Mouse (Mus musculus): Measurements from ENCODE around the gene Epn2.
A peak's percentile ranks its signal among the peaks of the same experiment; 100 is the strongest.

Gene Epn2

DNA sequence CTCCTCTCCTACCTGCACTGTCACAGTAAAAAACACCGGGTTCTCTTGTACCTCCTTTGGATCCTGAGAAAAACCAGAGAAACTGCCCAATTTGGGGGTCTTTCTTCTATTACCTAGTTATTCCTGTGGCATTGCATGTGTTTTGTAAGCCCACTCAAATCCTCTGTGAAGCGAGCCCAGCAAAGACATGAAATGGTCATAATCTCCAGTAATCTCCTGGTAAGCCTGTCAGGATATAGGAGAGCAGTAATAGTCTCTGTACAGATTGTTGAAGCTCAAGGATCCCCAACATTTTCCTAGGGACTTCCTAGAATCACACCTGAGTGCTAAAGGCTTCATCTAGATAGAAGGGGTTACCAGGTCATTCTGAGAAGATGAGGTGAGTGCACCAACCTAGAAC lies 38.4 kb downstream of the Epn2 start:
- DNase-seq (ENCODE audit: low read depth in 1 of 2, low spot score in 2 of 2) = no peak

DNA sequence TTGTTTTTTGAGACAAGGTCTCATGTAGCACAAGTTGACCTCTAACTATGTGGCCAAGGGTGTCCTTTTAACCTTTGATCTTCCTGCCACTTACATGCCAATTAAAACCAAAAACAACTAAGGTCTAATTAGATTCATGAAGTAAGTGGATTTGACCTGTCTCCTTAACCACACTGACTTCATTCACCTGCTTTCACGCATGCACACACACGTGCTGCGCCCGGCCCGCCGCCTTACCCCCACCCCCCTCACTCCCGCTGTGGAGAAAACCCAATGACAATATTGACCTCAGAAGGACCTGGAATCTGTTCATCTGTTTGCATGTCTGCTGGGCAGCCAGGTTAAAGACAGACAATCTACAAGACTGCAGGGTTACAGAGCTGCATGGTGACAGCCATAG lies 38.8 kb downstream of the Epn2 start:
- no peak for DNase-seq (ENCODE audit: low read depth in 1 of 2, low spot score in 2 of 2)

DNA sequence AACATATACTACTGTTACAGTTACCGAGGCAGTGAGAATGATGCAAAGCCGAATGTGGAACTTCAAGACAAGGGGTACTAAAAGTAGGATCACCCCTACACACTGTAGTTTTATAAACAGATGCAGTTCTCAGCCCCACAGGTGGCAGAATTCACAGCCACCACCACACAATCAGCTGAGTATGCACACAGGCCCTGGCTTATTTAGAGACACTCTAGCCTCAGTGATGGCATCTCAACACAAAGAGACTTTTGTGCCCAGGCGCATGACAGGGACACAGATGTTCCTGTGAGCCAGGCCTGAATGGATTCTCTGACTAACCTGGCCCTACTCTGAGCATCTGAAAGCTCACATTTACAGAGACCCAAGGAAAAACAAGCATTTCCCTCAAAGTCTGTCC lies 42.1 kb downstream of the Epn2 start:
- DNase-seq (ENCODE audit: low read depth in 1 of 2, low spot score in 2 of 2) = no peak

DNA sequence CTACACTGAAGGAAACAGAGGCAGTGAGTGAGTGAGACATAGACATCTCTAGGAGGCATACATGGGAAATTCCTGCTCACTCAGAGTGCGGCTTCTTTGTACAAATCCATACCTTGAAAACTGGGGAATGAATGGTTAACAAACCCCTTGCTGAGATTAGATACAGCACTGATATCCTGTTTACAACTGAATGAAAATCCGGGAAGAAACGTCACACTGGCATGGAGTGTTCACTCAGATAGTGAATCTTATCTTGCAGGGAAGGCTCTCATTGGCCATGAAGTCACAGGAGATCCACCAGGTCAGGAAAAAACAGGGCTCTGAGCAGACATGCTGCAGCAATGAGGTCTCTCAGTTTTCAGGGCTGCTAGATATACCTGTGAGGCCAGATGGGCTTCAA lies 42.5 kb downstream of the Epn2 start:
- no peak for DNase-seq (ENCODE audit: low read depth in 1 of 2, low spot score in 2 of 2)

DNA sequence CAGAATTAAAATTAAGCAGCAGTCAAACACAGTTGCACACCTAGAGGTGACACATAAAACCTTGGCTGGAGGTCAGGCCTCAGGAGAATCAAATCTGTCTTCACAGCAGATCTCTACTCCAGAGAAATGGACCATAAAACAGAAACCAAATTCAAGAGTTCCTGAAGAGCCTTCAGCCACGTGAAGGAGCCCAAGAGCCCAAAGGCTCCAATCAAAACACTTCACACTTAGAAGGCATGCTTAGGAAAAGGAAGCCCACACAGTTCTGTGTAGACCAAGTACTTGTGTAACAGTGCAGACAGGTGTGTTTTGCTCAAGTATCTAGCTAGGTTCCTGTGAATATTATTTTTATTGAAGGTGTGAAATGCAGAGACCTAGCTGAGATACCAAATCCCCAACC lies 44.0 kb downstream of the Epn2 start:
- DNase-seq (ENCODE audit: low read depth in 1 of 2, low spot score in 2 of 2) = no peak

DNA sequence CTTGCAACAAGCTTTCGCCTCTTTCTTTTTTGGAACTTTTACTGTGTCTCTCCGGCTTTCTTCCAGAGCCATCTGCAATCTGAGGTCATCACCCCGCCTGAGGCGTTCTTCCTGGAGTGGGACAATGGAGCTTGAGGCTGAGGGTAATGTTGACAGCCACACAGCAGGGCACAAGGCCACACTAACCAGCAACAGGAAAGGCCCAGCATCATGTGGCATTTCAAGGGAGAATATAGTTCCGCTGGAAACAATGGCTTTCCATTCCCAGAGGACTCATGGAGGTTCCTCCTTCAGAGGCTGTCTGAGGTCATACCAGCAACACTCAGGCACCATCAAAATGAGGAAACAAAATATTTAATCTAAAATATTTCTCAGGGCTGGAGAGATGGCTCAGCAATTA lies 45.9 kb downstream of the Epn2 start:
- DNase-seq (ENCODE audit: low read depth in 1 of 2, low spot score in 2 of 2) = no peak

DNA sequence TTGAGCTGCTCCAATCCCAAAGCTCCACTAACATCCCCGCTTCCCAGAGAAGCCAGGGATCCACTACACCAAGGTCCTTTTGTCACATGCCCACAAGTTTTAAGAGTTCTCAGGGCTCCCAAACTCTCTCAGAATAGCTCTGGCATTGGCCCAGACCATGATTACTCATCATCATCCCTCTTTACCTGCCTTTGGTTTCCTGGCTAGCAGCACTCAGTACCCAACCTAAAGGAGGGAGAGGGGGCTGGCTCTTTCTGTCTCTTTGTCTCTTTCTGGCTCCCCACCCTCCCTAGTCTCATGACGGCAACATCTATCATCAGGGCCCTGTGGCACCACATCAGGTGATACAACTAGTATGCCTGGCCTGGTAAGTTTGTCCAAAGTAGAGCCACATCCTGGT lies 46.7 kb downstream of the Epn2 start:
- no peak for DNase-seq (ENCODE audit: low read depth in 1 of 2, low spot score in 2 of 2)

DNA sequence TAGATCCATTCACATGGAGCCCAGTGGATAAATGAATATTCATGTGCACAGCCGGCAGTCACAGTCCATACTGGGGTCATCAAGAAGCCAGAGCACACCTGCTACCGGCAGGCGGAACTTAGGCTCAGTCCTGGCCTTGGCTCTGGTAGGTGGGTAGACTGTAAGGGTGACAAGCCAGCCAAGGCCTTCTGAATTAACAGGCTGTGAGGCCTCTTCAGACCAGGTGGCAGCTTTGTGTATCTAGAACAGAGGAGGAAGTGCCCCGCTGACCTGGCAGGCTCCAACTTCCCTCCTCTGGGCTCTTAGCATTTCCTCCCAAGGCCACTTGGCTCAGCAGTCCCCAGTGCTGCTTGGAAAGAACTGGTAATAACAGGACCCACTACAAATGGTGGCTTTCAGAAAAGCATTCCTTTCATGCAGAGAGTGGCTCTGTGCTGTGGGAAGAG lies 50.2 kb downstream of the Epn2 start:
- DNase-seq (ENCODE audit: low read depth in 1 of 2, low spot score in 2 of 2) = no peak

DNA sequence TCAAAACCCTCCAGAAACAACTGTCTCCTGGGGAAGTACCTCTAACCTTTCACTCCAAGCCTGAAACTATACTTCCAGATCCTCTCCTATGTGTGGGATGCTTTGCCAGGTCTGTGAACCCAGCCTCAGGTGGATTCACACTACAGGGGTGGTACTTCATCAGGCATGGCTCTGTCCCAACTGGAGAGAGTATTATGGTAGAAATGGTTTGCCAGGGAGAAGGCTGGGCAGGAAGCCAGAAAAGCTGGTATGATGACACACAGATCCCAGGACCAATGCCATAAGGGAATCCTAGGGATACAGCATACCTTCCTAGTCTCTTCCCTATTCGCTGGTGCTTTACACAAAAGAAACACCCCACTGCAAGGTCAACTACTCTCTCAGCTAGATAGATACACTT lies 52.6 kb downstream of the Epn2 start:
- DNase-seq (ENCODE audit: low read depth in 1 of 2, low spot score in 2 of 2) = no peak

DNA sequence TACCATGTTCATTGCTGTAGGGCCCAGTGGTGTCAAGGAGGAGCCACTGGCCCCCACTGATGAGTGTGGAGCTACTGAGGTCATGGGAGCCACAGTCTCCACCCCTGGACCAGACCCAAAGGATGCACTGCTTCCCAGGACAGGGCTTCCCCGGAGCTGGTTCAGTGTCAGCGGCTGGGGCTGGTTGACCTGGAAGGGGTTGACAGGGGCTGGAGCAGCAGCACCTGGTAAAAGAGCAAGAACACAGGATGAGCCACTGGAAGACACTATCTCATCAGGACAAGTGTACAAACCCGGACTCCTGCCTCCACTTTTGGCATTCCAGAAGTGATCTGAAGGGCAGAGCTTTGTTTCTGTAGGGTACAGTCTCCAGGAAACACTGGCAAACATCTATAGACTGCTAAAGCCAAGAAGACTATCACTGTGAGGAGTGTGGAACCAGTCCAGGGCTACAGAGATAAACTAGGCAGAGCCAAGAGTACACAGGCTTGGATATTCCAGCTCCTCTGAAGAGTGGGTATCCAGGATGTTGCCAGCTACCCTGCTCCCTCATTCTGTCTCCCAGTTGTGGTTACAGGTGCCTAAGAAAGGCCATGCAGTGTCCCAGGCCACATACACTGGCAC lies 59.9 kb downstream of the Epn2 start:
- DNase-seq (ENCODE audit: low read depth in 1 of 2, low spot score in 2 of 2) = no peak

DNA sequence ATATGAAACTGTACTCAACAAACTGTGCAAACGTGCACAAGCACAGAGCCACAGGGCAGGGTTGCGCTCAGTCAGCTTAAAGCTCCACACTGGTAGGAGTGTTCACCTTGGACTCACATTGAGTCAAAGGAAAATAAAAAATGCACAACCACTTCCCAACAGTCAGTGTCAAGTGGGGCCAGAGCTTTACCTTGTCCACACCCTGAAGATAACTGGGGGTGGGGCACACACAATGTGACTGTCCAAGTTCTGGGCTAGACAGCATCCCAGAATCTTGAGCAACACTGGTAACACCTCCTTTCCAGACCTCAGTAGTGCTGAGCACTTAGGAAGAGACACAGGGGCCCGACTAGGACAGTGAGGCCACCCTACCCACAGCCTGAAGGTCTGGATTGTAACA lies 60.6 kb downstream of the Epn2 start:
- no peak for DNase-seq (ENCODE audit: low read depth in 1 of 2, low spot score in 2 of 2)

DNA sequence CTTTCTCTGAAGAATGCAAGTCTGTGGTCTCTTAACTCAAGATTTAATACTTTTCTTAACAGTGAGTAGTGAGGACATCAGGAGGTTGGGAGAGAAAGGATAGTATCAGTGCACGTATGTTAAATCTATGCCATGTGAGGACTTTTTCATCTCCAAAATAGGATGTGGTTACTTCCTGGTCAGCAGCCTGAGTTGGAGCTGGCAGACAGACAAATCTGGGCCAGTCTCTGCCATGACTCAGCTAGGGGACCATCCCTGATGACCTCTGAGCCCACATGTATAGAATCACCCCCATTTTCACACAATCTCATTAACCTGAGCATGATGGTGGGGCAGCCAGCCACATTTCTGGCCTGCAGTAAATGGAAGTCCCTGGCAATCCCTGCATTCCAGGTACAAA lies 61.5 kb downstream of the Epn2 start:
- DNase-seq (ENCODE audit: low read depth in 1 of 2, low spot score in 2 of 2) = no peak

DNA sequence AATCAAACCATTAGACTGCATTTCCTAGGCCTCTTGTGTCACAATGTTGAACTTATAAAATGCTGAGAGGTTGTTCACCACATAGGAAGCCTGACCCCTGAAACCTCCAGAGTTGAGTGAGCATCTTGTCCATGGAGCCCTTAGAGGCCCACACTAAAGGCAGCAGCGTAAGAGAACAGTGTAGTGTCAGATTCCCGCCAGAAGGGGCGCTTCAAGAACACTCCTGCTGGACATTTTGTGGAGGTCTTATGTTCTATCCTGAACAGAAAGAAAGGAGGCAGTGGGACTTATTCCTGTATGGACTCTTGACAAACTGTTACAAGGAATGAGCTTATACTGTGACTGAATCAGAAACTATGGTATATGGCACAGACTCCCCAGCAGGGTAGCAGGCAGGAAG lies 64.5 kb downstream of the Epn2 start:
- DNase-seq (ENCODE audit: low read depth in 1 of 2, low spot score in 2 of 2) = no peak

DNA sequence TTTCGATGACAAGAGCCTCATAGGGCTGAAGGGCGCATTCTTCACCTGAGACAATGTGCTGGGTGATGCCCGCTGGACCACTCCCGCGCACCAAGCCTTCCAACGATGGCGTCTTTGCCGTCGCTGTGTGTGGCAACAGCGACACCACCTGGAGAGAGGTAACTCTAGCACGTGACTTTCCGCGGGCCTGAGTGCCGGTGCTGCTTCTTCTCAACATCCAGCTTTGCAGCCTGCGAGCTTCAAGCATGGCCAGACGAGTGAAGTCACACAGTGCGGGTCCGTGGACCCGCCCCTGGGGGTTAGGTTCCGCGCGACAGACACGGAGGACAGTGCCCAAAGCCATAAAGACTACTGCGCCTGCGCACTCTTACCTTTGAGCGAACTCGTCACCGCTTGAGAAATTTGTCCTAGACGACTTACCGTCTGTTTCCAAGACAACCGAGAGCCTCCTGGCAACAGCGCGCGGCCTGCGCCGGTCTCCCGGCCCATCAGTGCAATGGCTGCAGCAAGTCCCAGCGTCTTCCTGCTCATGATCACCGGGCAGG lies 74.7 kb downstream of the Epn2 start, which contains the start of gene B9d1:
B9d1 (plus strand) TSS at position 432 of the 545 bp plus-strand sequence.
- DNase-seq (ENCODE audit: low read depth in 1 of 2, low spot score in 2 of 2) = peak; percentile 76 to 91

DNA sequence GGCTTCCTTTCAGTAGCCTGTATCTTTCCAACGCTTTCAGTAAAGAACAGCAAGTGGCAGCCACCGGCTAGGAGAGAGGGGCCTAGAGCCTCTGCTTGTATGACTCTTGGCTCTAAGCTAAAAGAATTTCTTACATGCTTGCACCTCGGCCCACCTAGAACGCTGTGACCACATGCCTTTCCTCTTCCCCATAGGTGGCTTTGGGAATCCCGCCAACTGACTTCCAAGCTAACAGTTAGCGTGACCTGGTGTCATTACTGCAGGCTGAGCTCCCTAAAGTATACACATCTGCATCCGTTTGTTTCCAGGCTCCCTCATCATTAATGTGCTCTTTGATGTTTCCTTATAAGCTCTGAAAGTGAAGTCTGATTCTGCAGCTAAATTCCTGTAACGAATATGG lies 75.6 kb downstream of the Epn2 start:
- DNase-seq (ENCODE audit: low read depth in 1 of 2, low spot score in 2 of 2) = no peak

DNA sequence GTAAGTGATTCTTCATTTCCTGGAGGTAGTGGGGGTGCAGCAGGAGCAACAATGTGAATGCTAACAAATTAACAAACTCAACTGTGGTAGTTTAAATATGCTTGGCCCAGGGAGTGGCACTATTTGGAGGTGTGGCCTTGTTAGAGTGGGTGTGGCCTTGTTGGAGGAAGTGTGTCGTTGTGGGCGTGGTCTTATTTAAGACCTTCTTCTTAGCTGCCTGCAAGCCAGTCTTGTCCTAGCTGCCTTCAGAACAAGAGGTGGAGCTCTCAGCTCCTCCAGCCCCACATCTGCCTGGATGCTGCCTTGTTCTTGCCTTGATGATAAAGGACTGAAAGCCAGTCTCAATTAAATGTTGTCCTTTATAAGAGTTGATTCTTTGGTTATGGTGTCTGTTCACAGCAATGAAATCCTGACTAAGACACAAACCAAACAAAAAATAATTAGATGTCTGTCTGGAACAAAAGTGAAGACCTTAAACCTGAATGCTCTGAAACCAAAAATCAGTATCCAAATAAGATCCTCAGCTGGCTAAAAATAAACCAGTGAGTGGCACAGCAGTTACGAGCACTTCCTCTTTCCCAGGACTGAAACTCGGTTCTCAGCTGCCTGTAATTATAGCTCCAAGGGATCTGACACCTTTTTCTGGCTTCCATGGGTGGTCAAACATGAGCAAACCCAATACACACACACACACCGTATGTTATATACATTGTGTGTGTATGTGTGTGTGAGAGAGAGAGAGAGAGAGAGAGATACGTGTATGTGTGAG lies 80.6 kb downstream of the Epn2 start:
- DNase-seq (ENCODE audit: low read depth in 1 of 2, low spot score in 2 of 2) = peak in 1 of 2 experiments; percentile 21

DNA sequence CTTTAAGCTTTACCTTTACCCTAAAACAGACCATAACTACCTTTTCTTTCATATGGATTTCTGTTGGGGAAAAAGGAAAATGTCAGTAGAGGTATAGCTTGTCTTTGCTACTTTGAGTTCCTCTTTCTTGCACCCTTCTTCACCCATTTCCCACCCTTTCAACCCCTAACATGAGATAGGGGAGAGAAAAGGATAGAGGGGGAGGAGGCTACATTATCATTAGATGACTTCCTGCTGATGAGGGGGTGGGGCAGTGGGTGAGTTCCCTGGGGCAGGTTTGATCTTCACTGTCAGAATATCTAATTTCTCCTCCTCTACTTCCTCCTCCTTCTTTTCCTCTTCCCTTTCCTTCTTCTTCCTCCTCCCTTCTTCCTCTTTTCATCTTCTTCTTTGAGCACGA lies 82.0 kb downstream of the Epn2 start:
- DNase-seq (ENCODE audit: low read depth in 1 of 2, low spot score in 2 of 2) = no peak

DNA sequence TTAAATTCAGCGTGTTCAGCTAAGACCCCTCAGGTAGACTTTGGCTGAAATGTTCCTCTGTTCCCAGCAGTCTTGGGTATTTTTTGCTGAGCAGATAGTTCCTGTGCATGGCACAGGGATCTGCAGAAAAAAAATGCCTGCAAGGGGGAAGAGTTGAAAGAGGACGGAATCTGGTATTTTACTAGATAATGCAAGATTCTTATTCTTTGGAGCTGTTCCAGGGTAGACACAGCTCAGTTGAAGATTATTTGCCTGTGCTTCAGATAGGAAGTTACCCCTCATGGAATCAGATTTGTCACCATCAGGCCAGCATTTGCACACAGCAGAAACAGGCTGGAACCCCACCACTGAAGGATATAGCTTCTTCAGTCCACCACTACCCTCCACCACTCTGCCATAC lies 84.0 kb downstream of the Epn2 start:
- no peak for DNase-seq (ENCODE audit: low read depth in 1 of 2, low spot score in 2 of 2)

DNA sequence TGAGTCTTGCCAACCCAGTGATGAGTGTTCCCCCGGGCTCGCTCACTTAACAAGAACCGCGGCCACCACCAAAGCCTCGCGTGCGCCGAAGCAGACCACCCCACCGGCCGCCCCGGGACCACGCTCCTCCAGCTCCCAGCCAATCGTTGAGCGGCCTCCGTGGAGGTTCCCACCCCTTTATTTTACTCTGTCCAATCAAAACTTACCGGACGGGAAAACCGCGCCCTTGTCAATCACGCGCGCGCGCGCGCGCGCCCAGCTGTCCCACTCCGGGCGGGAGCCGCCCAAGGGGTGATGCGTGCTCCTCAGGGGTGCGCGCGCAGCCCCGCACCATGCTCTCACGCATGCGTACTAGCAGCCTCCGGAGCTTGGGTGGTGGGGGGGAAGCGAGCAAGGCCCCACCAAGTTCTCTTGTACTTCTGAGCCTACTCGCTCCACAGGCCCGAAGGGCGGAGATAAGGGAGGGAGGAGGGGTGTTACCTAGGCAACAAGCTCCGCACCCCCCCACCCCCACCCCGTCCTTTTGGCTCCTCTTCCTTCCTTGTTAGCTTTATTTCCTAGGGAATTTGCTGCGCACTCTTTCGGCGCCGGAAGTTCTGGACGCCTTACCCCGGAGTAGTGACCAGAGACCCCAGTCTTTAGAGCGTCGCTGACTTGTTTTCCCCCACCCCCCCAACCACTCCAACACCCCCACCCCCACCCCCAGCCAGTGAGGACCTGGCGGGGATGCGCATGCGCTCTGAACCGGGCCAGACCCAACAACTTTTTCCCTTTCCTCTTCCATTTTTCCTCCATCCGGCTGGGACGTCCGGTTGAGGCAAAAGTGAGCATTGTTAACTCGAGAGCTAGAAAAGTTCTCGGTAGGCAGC lies 85.1 kb downstream of the Epn2 start, which contains the start of gene Mapk7:
Mapk7 (minus strand) TSS at position 278 of the 869 bp plus-strand sequence.
- peak; percentile 89 to 90 for DNase-seq (ENCODE audit: low read depth in 1 of 2, low spot score in 2 of 2)

DNA sequence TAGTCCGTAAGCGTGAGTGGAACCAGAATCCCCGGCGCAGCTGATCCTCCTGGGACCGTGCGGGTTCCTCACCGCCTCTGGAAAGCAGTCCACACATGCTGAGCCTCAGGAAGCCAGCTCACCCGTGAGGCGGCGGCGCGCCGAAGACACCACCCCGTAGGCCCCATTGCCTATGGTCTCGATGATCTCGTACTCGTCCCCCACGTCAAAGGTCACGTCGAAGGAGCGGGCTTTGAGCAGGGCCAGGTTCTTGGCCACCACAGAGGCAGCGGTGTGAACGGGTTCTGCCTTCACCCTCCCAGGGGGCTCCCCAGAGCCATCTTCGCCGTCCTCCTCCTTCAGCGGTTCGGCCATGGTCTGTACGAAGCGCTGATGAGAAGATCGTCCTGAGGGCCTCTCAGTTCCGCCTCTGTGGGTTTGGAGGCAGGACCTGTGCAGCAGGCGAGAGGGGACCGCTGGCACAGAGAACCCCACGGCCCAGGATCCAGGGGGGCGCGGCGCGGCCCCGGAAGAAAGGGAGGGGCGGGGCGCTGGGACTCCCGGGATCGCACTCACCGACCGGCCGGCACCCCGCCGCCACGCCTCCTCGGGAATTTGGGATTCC lies 85.9 kb downstream of the Epn2 start:
- DNase-seq (ENCODE audit: low read depth in 1 of 2, low spot score in 2 of 2) = peak; percentile 16 to 47

DNA sequence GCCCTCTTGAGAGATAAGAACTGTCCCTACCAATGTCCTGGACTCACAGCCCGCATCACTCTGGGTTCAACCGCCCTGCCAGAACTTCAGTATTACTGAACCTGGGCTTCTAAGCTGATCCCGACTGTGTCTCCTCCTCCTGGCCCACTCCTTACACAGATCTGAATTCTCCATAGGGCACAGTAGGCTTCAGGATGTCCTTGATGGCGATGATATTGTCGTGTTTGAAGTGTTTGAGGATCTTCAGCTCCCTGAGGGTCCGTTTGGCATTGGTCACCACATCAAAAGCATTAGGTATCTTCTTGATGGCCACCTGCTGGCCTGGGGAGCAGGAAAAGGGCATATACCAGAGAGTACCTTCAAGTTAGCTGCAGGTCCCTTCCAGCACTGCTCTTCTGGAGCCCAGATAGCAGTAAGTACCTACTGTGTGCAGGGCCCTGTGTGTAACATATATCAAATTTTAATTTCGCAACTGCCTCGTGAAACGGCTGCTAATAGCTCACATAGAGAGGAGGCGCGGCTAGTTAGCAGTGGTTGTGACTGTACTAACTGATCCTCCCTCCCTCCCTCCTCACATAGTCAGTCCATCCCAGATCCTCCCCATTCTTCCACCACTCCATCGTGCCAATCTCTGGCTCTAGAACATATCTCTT lies 86.6 kb downstream of the Epn2 start:
- DNase-seq (ENCODE audit: low read depth in 1 of 2, low spot score in 2 of 2) = no peak
